Mouse (Mus musculus) midbrain, embryonic 11.5 days (tissue): ENCODE measurements around the gene Snrpg. TPM values are rescaled to one million over a fixed set of nuclear protein-coding genes. Genes with fewer than 3 reads are reported as not detected.
"Not testable (repeated sequence)": the region's sequence is repeated elsewhere in the genome, so short reads cannot be mapped to it uniquely, and the experiment has no call there.

Experiments used
- ATAC-seq: fragments of 200-750 bp; cut with Nextera tagmentation; 2 replicates; pipeline ENCODE4 v1.8.0; 2017; ENCODE audit warnings: moderate TSS enrichment, moderate library complexity; ENCODE audit not compliant: low FRiP score
- DNase-seq: peaks from one replicate; pipeline ENCODE4 v3.0.0; 2015; ENCODE audit warnings: low spot score; ENCODE audit errors: missing footprints
- H3K27ac ChIP-seq: fragments of 300-500 bp; sonication (generic); 2 replicates; pipeline ENCODE4 v1.5.1; 2014; ENCODE audit warnings: low read depth, low read length
- H3K27me3 ChIP-seq: fragments of 300-500 bp; sonication (generic); 2 replicates; pipeline ENCODE4 v1.6.1; 2014; ENCODE audit warnings: mild to moderate bottlenecking, low read length, moderate library complexity, mixed read lengths; ENCODE audit not compliant: control insufficient read depth, insufficient read depth
- H3K36me3 ChIP-seq: fragments of 300-500 bp; sonication (generic); 2 replicates; pipeline ENCODE4 v1.6.1; 2014; ENCODE audit warnings: mild to moderate bottlenecking, low read length, moderate library complexity, mixed read lengths; ENCODE audit not compliant: control insufficient read depth, insufficient read depth
- H3K4me1 ChIP-seq: fragments of 300-500 bp; sonication (generic); 2 replicates; pipeline ENCODE4 v1.6.1; 2014; ENCODE audit warnings: low read length; ENCODE audit not compliant: control insufficient read depth, insufficient read depth
- H3K4me2 ChIP-seq: fragments of 300-500 bp; sonication (generic); 2 replicates; pipeline ENCODE4 v1.6.1; 2014; ENCODE audit warnings: mild to moderate bottlenecking, moderate library complexity
- H3K4me3 ChIP-seq: fragments of 300-500 bp; sonication (generic); 2 replicates; pipeline ENCODE4 v1.5.1; 2014; ENCODE audit warnings: low read depth, low read length
- H3K9ac ChIP-seq: fragments of 300-500 bp; sonication (generic); 2 replicates; pipeline ENCODE4 v1.6.1; 2014; ENCODE audit warnings: low read length
- H3K9me3 ChIP-seq: fragments of 300-500 bp; sonication (generic); 2 replicates; pipeline ENCODE4 v1.6.1; 2016; ENCODE audit warnings: low read length; ENCODE audit not compliant: control insufficient read depth
- WGBS: fragments of 180-500 bp; shearing (Covaris S2); extraction: QIAGEN DNeasy Blood & Tissue Kit; methylation state at CpG from one replicate; pipeline ENCODE4 v1.1.7; 2014; 5-methylcytosine and 5-hydroxymethylcytosine counted together
- polyA plus RNA-seq: library from polyadenylated mRNA; unstranded; fragments of >200 nt; fragmentation: Nextera tagmentation; extraction: Ambion mirVana; gene quantifications from 2 replicates; pipeline ENCODE4 v1.2.1, GENCODE M21; 2014

Snrpg gene
- polyA plus RNA-seq, 1 experiment from 2014 or later: 748 TPM

GRCm38 (mm10) chr6:86373556-86373955, 2.5 kb downstream of the Snrpg start:
- Histone ChIP-seq H3K27ac (no peak overlapping the region), H3K4me3 (no peak overlapping the region), H3K9ac (no peak overlapping the region), H3K4me2 (no peak overlapping the region), H3K4me1 (peaks cover 19% of the 10 kb centered on the region), H3K9me3 (no peaks in the 10 kb centered on the region), H3K27me3 (no peaks in the 10 kb centered on the region), H3K36me3 (peaks cover 16% of the 10 kb centered on the region)
- ATAC-seq: no peak
- DNase-seq: no peak
- 93% methylated on average over 6 of the region's 6 CpGs for WGBS

GRCm38 (mm10) chr6:86378341-86378740, 7.2 kb downstream of the Snrpg start:
- Histone ChIP-seq H3K4me3 (no peak overlapping the region), H3K4me2 (no peak overlapping the region), H3K36me3 (peaks cover 19% of the 10 kb centered on the region), H3K27me3 (no peaks in the 10 kb centered on the region), H3K27ac (no peak overlapping the region), H3K4me1 (0 out of 2 replicates have a peak, but pooled peaks cover 1% of the 10 kb centered on the region), H3K9me3 (no peaks in the 10 kb centered on the region), H3K9ac (no peak overlapping the region)
- WGBS: 94% methylated on average over 3 of the region's 3 CpGs
- peak; percentile 59 for DNase-seq
- ATAC-seq: no peak

GRCm38 (mm10) chr6:86380112-86380511, 9.0 kb downstream of the Snrpg start:
- H3K36me3 ChIP-seq: peaks cover 19% of the 10 kb centered on the region

GRCm38 (mm10) chr6:86382551-86382950, 11.4 kb downstream of the Snrpg start:
- peaks cover 14% of the 10 kb centered on the region; the same call in 1 of the 2 replicates for H3K36me3 ChIP-seq
- no peak overlapping the region for H3K4me2 ChIP-seq
- ATAC-seq: no peak

More at GRCm38 (mm10) chr6:86380112-86380511, 9.0 kb downstream of the Snrpg start:
- not testable (repeated sequence) for ATAC-seq, H3K27me3 ChIP-seq, H3K9me3 ChIP-seq, H3K9ac ChIP-seq, H3K27ac ChIP-seq, H3K4me2 ChIP-seq, H3K4me3 ChIP-seq, H3K4me1 ChIP-seq
- WGBS: 73% methylated on average over 7 of the region's 8 CpGs
- DNase-seq: peak; percentile 79

GRCm38 (mm10) chr6:86383370-86383769, 12.3 kb downstream of the Snrpg start:
- Histone ChIP-seq H3K4me1 (no peaks in the 10 kb centered on the region), H3K4me3 (no peak overlapping the region), H3K9me3 (no peaks in the 10 kb centered on the region), H3K36me3 (peaks cover 15% of the 10 kb centered on the region; the same call in 1 of the 2 replicates), H3K27me3 (no peaks in the 10 kb centered on the region), H3K27ac (no peak overlapping the region), H3K9ac (no peak overlapping the region), H3K4me2 (no peak overlapping the region)
- WGBS: 55% methylated on average over 16 of the region's 16 CpGs
- ATAC-seq (no peak), DNase-seq (no peak)

More at GRCm38 (mm10) chr6:86382551-86382950, 11.4 kb downstream of the Snrpg start:
- no peak for DNase-seq
- H3K9me3 ChIP-seq: no peaks in the 10 kb centered on the region
- H3K4me3 ChIP-seq: no peak overlapping the region
- H3K4me1 ChIP-seq: no peaks in the 10 kb centered on the region
- H3K27me3 ChIP-seq: no peaks in the 10 kb centered on the region
- no peak overlapping the region for H3K27ac ChIP-seq
- no peak overlapping the region for H3K9ac ChIP-seq

- DNase-seq: no peak
- H3K9me3 ChIP-seq: no peaks in the 10 kb centered on the region
- 84% methylated on average over 4 of the region's 4 CpGs for WGBS
- no peaks in the 10 kb centered on the region for H3K4me1 ChIP-seq
- ATAC-seq: no peak
- no peak overlapping the region for H3K4me2 ChIP-seq
- no peaks in the 10 kb centered on the region for H3K27me3 ChIP-seq
- H3K36me3 ChIP-seq: peaks cover 13% of the 10 kb centered on the region; the same call in 1 of the 2 replicates
- H3K27ac ChIP-seq: no peak overlapping the region
- no peak overlapping the region for H3K9ac ChIP-seq
- no peak overlapping the region for H3K4me3 ChIP-seq
Measured at GRCm38 (mm10) chr6:86384692-86385091, 13.6 kb downstream of the Snrpg start.

- Histone ChIP-seq H3K9me3 (no peaks in the 10 kb centered on the region), H3K36me3 (peaks cover 17% of the 10 kb centered on the region; the same call in 1 of the 2 replicates), H3K9ac (no peak overlapping the region), H3K27me3 (no peaks in the 10 kb centered on the region), H3K4me2 (no peak overlapping the region), H3K4me1 (no peaks in the 10 kb centered on the region), H3K4me3 (no peak overlapping the region), H3K27ac (no peak overlapping the region)
- 77% methylated on average over 5 of the region's 5 CpGs for WGBS
- ATAC-seq (no peak), DNase-seq (no peak)
Measured at GRCm38 (mm10) chr6:86385362-86386104, 14.4 kb downstream of the Snrpg start.

GRCm38 (mm10) chr6:86387313-86387712, 16.2 kb downstream of the Snrpg start:
- Histone ChIP-seq H3K9ac (no peak overlapping the region), H3K9me3 (no peaks in the 10 kb centered on the region), H3K27me3 (no peaks in the 10 kb centered on the region), H3K4me2 (no peak overlapping the region), H3K27ac (no peak overlapping the region), H3K36me3 (peaks cover 33% of the 10 kb centered on the region), H3K4me1 (no peaks in the 10 kb centered on the region), H3K4me3 (no peak overlapping the region)
- ATAC-seq (no peak), DNase-seq (no peak)
- 88% methylated on average over 12 of the region's 12 CpGs for WGBS

- Histone ChIP-seq H3K36me3 (peaks cover 35% of the 10 kb centered on the region), H3K9me3 (no peaks in the 10 kb centered on the region), H3K4me3 (no peak overlapping the region), H3K4me2 (no peak overlapping the region), H3K4me1 (no peaks in the 10 kb centered on the region), H3K9ac (no peak overlapping the region), H3K27me3 (no peaks in the 10 kb centered on the region), H3K27ac (no peak overlapping the region)
- ATAC-seq (no peak), DNase-seq (no peak)
- 85% methylated on average over 18 of the region's 18 CpGs for WGBS
Measured at GRCm38 (mm10) chr6:86388461-86388860, 17.4 kb downstream of the Snrpg start.
